Mouse (Mus musculus) brain, embryonic 14.5 days (tissue): ENCODE data around the gene Smoc1.

Experiments
- CTCF ChIP-seq: fragments of 200-500 bp; IDR thresholded peaks from 2 replicates; pipeline ENCODE4 v1.5.1; 2012; ENCODE audit warnings: inconsistent platforms, mild to moderate bottlenecking, moderate library complexity, borderline replicate concordance; ENCODE audit not compliant: insufficient read depth, insufficient read length; ENCODE audit errors: extremely low read depth
- POLR2A ChIP-seq: fragments of 200-500 bp; IDR thresholded peaks from 2 replicates; pipeline ENCODE4 v1.6.1; 2012; ENCODE audit warnings: mild to moderate bottlenecking, inconsistent platforms, borderline replicate concordance; ENCODE audit not compliant: poor library complexity, insufficient read depth, insufficient read length, severe bottlenecking; ENCODE audit errors: extremely low read depth

GRCm38 (mm10) chr12:81160425-81160824 is 133.8 kb downstream of the Smoc1 start:
- no peak for TF ChIP-seq CTCF
- TF ChIP-seq POLR2A, result no peak
